Mouse (Mus musculus) ES-E14 (cell line): ENCODE measurements at regions not wholly inside any gene's neighbourhood (a gene's known extent, or its start where the extent isn't known, plus 50 kb on each side); places are given as distances from the start of the nearest gene placed in this dataset.
A peak's percentile ranks its signal among the peaks of the same experiment; 100 is the strongest.

Experiments
- DNase-seq: peaks from one replicate; pipeline ENCODE4 v3.0.0-alpha.2; 2013; ENCODE audit warnings: low read depth, low spot score
- H3K27ac ChIP-seq: 2 replicates; pipeline ENCODE4 v1.5.1; 2012; ENCODE audit warnings: low read depth, mild to moderate bottlenecking, low read length, moderate library complexity, mixed read lengths; ENCODE audit not compliant: poor library complexity, insufficient read depth, severe bottlenecking
- H3K36me3 ChIP-seq: 2 replicates; pipeline ENCODE4 v1.6.1; 2012; ENCODE audit warnings: mild to moderate bottlenecking, low read length, moderate library complexity, mixed read lengths; ENCODE audit not compliant: control insufficient read depth, poor library complexity, insufficient read depth, severe bottlenecking
- H3K4me1 ChIP-seq, 2 experiments: fragments of 150-350 bp in 1 of 2; sonication (generic) in 1 of 2; 2 replicates each; pipeline ENCODE4 v1.6.1; 2012; ENCODE audit warnings: low read length in 2 of 2, mild to moderate bottlenecking in 1 of 2, mixed read lengths in 1 of 2; ENCODE audit not compliant: control insufficient read depth in 2 of 2, insufficient read depth in 2 of 2, poor library complexity in 1 of 2
- H3K4me3 ChIP-seq, 2 experiments: fragments of 150-350 bp in 1 of 2; sonication (generic) in 1 of 2; 2 replicates each; pipeline ENCODE4 v1.5.1; 2012; ENCODE audit warnings: low read length in 2 of 2, low read depth in 1 of 2, mild to moderate bottlenecking in 1 of 2, mixed read lengths in 1 of 2; ENCODE audit not compliant: insufficient read depth in 1 of 2, poor library complexity in 1 of 2, severe bottlenecking in 1 of 2
- H3K9ac ChIP-seq: 2 replicates; pipeline ENCODE4 v1.6.1; 2012; ENCODE audit warnings: low read depth, mild to moderate bottlenecking, low read length, mixed read lengths; ENCODE audit not compliant: poor library complexity, insufficient read depth, severe bottlenecking
- H3K9me3 ChIP-seq: fragments of 150-350 bp; sonication (generic); 2 replicates; pipeline ENCODE4 v1.6.1; 2012; ENCODE audit warnings: low read depth, mild to moderate bottlenecking, low read length; ENCODE audit not compliant: control insufficient read depth, insufficient read depth
- CHD2 ChIP-seq: IDR thresholded peaks from 2 replicates; pipeline ENCODE4 v1.6.1; 2014; ENCODE audit warnings: mild to moderate bottlenecking, low read depth, low read length, inconsistent platforms
- HCFC1 ChIP-seq: IDR thresholded peaks from 2 replicates; pipeline ENCODE4 v1.6.1; 2012; ENCODE audit warnings: low read length, inconsistent platforms, borderline replicate concordance; ENCODE audit not compliant: insufficient read depth
- MAFK ChIP-seq: IDR thresholded peaks from 2 replicates; pipeline ENCODE4 v1.6.1; 2014; ENCODE audit warnings: mild to moderate bottlenecking, low read depth, low read length, inconsistent platforms; ENCODE audit not compliant: insufficient read depth
- ZC3H11A ChIP-seq: IDR thresholded peaks from 2 replicates; pipeline ENCODE4 v1.6.1; 2012; ENCODE audit warnings: low read depth, mild to moderate bottlenecking, inconsistent platforms, low read length, borderline replicate concordance
- ZNF384 ChIP-seq: IDR thresholded peaks from 2 replicates; pipeline ENCODE4 v1.6.1; 2012; ENCODE audit warnings: low read depth, low read length, inconsistent platforms
- in situ Hi-C, 2 experiments: fragments of 600-800 bp; cut with MboI; formaldehyde crosslinking; loops; one replicate each; pipeline ENCODE4 v1.15.1; 2025; ENCODE audit warnings: low sequenced_read_pairs in 2 of 2, inconsistent platforms in 1 of 2; ENCODE audit not compliant: unreplicated experiment in 2 of 2

- Histone ChIP-seq H3K9me3 (no peaks in the 10 kb centered on the region), H3K36me3 (no peaks in the 10 kb centered on the region), H3K4me3 (peak overlapping the region in 1 of 2 experiments; percentile 43; a peak in 2 of 4 replicates), H3K27ac (no peak overlapping the region), H3K9ac (no peak overlapping the region), H3K4me1 (peaks cover 5 to 11% of the 10 kb centered on the region in 2 experiments; a peak in 3 of 4 replicates)
- DNase-seq = no peak
- TF ChIP-seq CHD2 = no peak
- TF ChIP-seq HCFC1 = no peak
- no peak for TF ChIP-seq ZNF384
- TF ChIP-seq ZC3H11A = no peak
- TF ChIP-seq MAFK = no peak
- in situ Hi-C loops = no loop called here
Observed at GRCm38 (mm10) chr10:117905666-117906266, 59.9 kb upstream of the Rap1b start.

- in situ Hi-C loops = no loop called here
- TF ChIP-seq MAFK (no peak), HCFC1 (no peak), ZC3H11A (no peak), ZNF384 (no peak), CHD2 (no peak)
- Histone ChIP-seq H3K4me3 (peak overlapping the region; percentile 6 to 43; a peak in 3 of 4 replicates), H3K27ac (no peak overlapping the region), H3K4me1 (peaks cover 5 to 11% of the 10 kb centered on the region in 2 experiments; a peak in 3 of 4 replicates), H3K9ac (no peak overlapping the region), H3K36me3 (no peaks in the 10 kb centered on the region), H3K9me3 (no peaks in the 10 kb centered on the region)
- peak; percentile 69 for DNase-seq
Observed at GRCm38 (mm10) chr10:117906267-117906811, 60.5 kb upstream of the Rap1b start.

- no peak overlapping the region for H3K4me3 ChIP-seq
- in situ Hi-C loops = no loop called here
- no peaks in the 10 kb centered on the region for H3K36me3 ChIP-seq
- TF ChIP-seq ZC3H11A (no peak), ZNF384 (no peak), MAFK (no peak), CHD2 (no peak), HCFC1 (no peak)
- H3K9me3 ChIP-seq = no peaks in the 10 kb centered on the region
- no peak for DNase-seq
- no peak overlapping the region for H3K9ac ChIP-seq
- H3K27ac ChIP-seq = no peak overlapping the region
- H3K4me1 ChIP-seq = peaks cover 5 to 11% of the 10 kb centered on the region in 2 experiments; a peak in 3 of 4 replicates
Observed at GRCm38 (mm10) chr10:117908079-117908675, 62.3 kb upstream of the Rap1b start.

GRCm38 (mm10) chr10:117909155-117909554 is 63.3 kb upstream of the Rap1b start:
- Histone ChIP-seq H3K4me1 (peaks cover 5 to 12% of the 10 kb centered on the region in 2 experiments; a peak in 3 of 4 replicates), H3K9me3 (no peaks in the 10 kb centered on the region), H3K9ac (no peak overlapping the region), H3K36me3 (no peaks in the 10 kb centered on the region), H3K27ac (no peak overlapping the region), H3K4me3 (no peak overlapping the region)
- TF ChIP-seq ZC3H11A = no peak
- no peak for TF ChIP-seq MAFK
- no peak for TF ChIP-seq ZNF384
- TF ChIP-seq HCFC1 = no peak
- no peak for TF ChIP-seq CHD2
- in situ Hi-C loops = no loop called here
- no peak for DNase-seq
